15 mouse cellular contexts compared by ENCODE assay signal in the genomic region with DNA sequence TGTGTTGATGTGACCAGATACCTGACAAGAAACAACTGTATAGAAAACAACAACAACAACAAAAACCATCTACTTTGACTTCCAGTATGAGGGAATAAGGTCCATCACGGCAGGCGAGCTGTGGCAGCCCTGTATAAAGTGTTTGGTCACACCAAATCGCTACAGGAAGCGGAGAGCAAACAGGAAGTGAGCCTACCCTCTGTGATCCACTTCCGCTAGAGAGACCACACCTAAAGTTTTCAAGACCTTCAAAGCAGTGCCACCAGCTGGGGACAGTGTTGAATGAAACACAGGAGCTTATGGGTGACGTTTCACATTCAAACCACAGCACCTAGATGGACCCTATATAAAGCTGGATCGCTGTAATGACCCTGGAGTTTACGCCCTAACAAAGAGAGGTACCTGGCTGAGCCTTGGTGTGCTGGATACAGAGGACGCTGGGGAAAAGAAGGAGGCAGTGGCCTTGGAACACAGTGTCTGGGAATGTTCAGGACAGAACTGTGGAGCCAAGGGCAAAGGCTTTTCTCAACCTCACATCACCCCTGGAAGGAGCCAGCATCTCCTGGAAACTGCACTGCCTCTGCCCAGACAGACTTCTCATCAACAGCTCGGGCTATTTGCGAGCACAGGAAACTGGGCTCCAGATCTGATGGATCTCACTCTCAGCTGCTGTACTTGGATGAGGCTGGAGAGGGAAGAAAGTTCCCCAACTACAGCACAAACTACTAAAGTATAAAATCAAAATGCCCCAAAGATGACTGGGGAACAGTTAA. TPM values are rescaled to one million over a fixed set of nuclear protein-coding genes. Genes with fewer than 3 reads are reported as not detected.
DNase-seq lines count a peak whose midpoint lies in the region; ATAC-seq and TF ChIP-seq lines count a peak whose summit lies in the region.
"Had no signal": no experiment of that assay in that cellular context is flagged by ENCODE, and none has a peak within 500 bp of the region (broad histone marks: within the 10 kb centered on the region; RNA-seq: fewer than 3 reads in every experiment).

No protein-coding gene starts in this region.

- no peaks in the 10 kb centered on the region; the same call in 1 of the 2 replicates for H3K4me1 ChIP-seq in intestine, postnatal 0 days (replicated peaks; ENCODE audit: control insufficient read depth, insufficient read depth, low read length)
- H3K4me1 ChIP-seq in intestine, embryonic 15.5 days (replicated peaks): 0 out of 2 replicates have a peak, but pooled peaks cover 2% of the 10 kb centered on the region
- no peaks in the 10 kb centered on the region for H3K4me1 ChIP-seq in cerebellum, adult 2 months (ENCODE audit: control insufficient read depth, insufficient read depth, low read length)
- H3K4me1 ChIP-seq: hindbrain, embryonic 12.5 days; liver, embryonic 13.5 days had no signal

- no peak overlapping the region for H3K9ac ChIP-seq in intestine, postnatal 0 days (ENCODE audit: low read depth, low read length)
- H3K9ac ChIP-seq in intestine, embryonic 15.5 days: no peak overlapping the region
- H3K9ac ChIP-seq: hindbrain, embryonic 12.5 days; liver, embryonic 13.5 days had no signal

- no peak overlapping the region for H3K27ac ChIP-seq in intestine, postnatal 0 days (ENCODE audit: low read depth, low read length)
- no peak overlapping the region for H3K27ac ChIP-seq in intestine, embryonic 15.5 days
- no peak overlapping the region for H3K27ac ChIP-seq in cerebellum, adult 2 months (ENCODE audit: insufficient read depth, low read length)
- H3K27ac ChIP-seq: hindbrain, embryonic 12.5 days; liver, embryonic 13.5 days had no signal

- no peak for TF ChIP-seq POLR2A in cerebellum, adult 2 months (IDR thresholded peaks at IDR 0.05; ENCODE audit: borderline replicate concordance, insufficient read depth, low read length)

- H3K36me3 ChIP-seq in intestine, postnatal 0 days (ENCODE audit: control insufficient read depth, insufficient read depth): no peaks in the 10 kb centered on the region
- no peaks in the 10 kb centered on the region for H3K36me3 ChIP-seq in intestine, embryonic 15.5 days
- H3K36me3 ChIP-seq: hindbrain, embryonic 12.5 days; liver, embryonic 13.5 days had no signal

- no peaks in the 10 kb centered on the region for H3K27me3 ChIP-seq in intestine, postnatal 0 days (replicated peaks; ENCODE audit: control insufficient read depth, insufficient read depth, low read length)
- no peaks in the 10 kb centered on the region for H3K27me3 ChIP-seq in intestine, embryonic 15.5 days (replicated peaks)
- H3K27me3 ChIP-seq in cerebellum, adult 2 months (ENCODE audit: control insufficient read depth, insufficient read depth, low read length): no peaks in the 10 kb centered on the region
- H3K27me3 ChIP-seq: hindbrain, embryonic 12.5 days; liver, embryonic 13.5 days had no signal

- no peak overlapping the region for H3K4me3 ChIP-seq in intestine, postnatal 0 days (ENCODE audit: low read depth, low read length)
- H3K4me3 ChIP-seq in intestine, embryonic 15.5 days (replicated peaks): no peak overlapping the region
- no peak overlapping the region for H3K4me3 ChIP-seq in cerebellum, adult 2 months (replicated peaks; ENCODE audit: insufficient read depth, low read depth, low read length)
- H3K4me3 ChIP-seq: hindbrain, embryonic 12.5 days; liver, embryonic 13.5 days had no signal

- no peak overlapping the region for H3K4me2 ChIP-seq in intestine, postnatal 0 days (replicated peaks; ENCODE audit: low read depth)
- no peak overlapping the region for H3K4me2 ChIP-seq in intestine, embryonic 15.5 days (replicated peaks)
- H3K4me2 ChIP-seq: hindbrain, embryonic 12.5 days; liver, embryonic 13.5 days had no signal

- peak; percentile 7 to 8 for DNase-seq in B cell, adult 2 months
- peak; percentile 52 for DNase-seq in T-cell, adult 2 months (ENCODE audit: low spot score)
- DNase-seq in lung, postnatal 14 days: peak; percentile 23
- no peak for DNase-seq in cerebellum, adult 2 months
- no peak for DNase-seq in frontal cortex, postnatal 36 days (ENCODE audit: low spot score in 2 of 2)
- no peak for DNase-seq in retina, postnatal 1 day
- DNase-seq: adrenal gland, adult 2 months; embryo, embryonic 11 days; kidney, postnatal 10 days; layer of hippocampus, postnatal 36 days; liver, embryonic 13.5 days; spleen, adult 18-20 months had no signal

- no peak for ATAC-seq in intestine, postnatal 0 days
- ATAC-seq in intestine, embryonic 15.5 days: no peak

- H3K9me3 ChIP-seq in intestine, postnatal 0 days (ENCODE audit: control insufficient read depth): no peaks in the 10 kb centered on the region
- H3K9me3 ChIP-seq in intestine, embryonic 15.5 days: no peaks in the 10 kb centered on the region
- H3K9me3 ChIP-seq: hindbrain, embryonic 12.5 days; liver, embryonic 13.5 days had no signal

- WGBS in intestine, postnatal 0 days: 69% methylated on average over 11 of the region's 11 CpGs
- WGBS in intestine, embryonic 15.5 days: 76% methylated on average over 11 of the region's 11 CpGs
- WGBS in cerebellum, adult 2 months: 81% methylated on average over 11 of the region's 11 CpGs

- TF ChIP-seq CTCF in intestine, postnatal 0 days (IDR thresholded peaks at IDR 0.05; ENCODE audit: low read depth): 0 out of 2 replicates have a peak, but pooled peaks have one; percentile 13
- TF ChIP-seq CTCF in cerebellum, adult 2 months (IDR thresholded peaks at IDR 0.05; ENCODE audit: borderline replicate concordance, insufficient read depth, low read depth, low read length): no peak

RNA-seq across cellular contexts. Expression of gene Gab1, which starts 36.3 kb away (rescaled TPM):
- 8.9 and 9.1 TPM in 2 replicates for polyA plus RNA-seq in intestine, postnatal 0 days (2015; fragmentation: Nextera tagmentation; extraction: Ambion mirVana)
- 13.5 and 14.3 TPM in 2 replicates for polyA plus RNA-seq in intestine, embryonic 15.5 days (2015; fragmentation: Nextera tagmentation; extraction: Ambion mirVana)
- 29.9 and 34.0 TPM in 2 replicates for polyA plus RNA-seq in cerebellum, adult 2 months (2012; rRNA removed)

Comparison
In these comparisons a context has a peak if more than half of its experiments do, and no peak if none do; other contexts are left out.
1. DNase-seq: peak in B cell, adult 2 months (2 of 2), T-cell, adult 2 months (single experiment) and lung, postnatal 14 days (single experiment); none in cerebellum, adult 2 months (0 of 2), frontal cortex, postnatal 36 days (0 of 2) and retina, postnatal 1 day (single experiment).